Mouse (Mus musculus) stomach, embryonic 16.5 days (tissue): ENCODE results near the gene Letm1. TPM values are rescaled to one million over a fixed set of nuclear protein-coding genes. Genes with fewer than 3 reads are reported as not detected.
A peak's percentile ranks its signal among the peaks of the same experiment; 100 is the strongest.

Source experiments
- ATAC-seq: fragments of 200-750 bp; cut with Nextera tagmentation; 2 replicates; pipeline ENCODE4 v1.8.0; 2017; ENCODE audit warnings: moderate number of reproducible peaks, moderate TSS enrichment; ENCODE audit not compliant: insufficient read depth, low FRiP score
- H3K27ac ChIP-seq: fragments of 300-500 bp; sonication (generic); 2 replicates; pipeline ENCODE4 v1.5.1; 2014; ENCODE audit warnings: low read length
- H3K27me3 ChIP-seq: fragments of 300-500 bp; sonication (generic); 2 replicates; pipeline ENCODE4 v1.6.1; 2014; ENCODE audit warnings: low read length, control low read depth, mixed read lengths; ENCODE audit not compliant: control insufficient read depth, insufficient read depth
- H3K36me3 ChIP-seq: fragments of 300-500 bp; sonication (generic); 2 replicates; pipeline ENCODE4 v1.6.1; 2014; ENCODE audit warnings: low read length; ENCODE audit not compliant: control insufficient read depth, insufficient read depth
- H3K4me1 ChIP-seq: fragments of 300-500 bp; sonication (generic); 2 replicates; pipeline ENCODE4 v1.6.1; 2014; ENCODE audit warnings: low read length, control low read depth, mixed read lengths; ENCODE audit not compliant: control insufficient read depth, insufficient read depth
- H3K4me2 ChIP-seq: fragments of 300-500 bp; sonication (generic); 2 replicates; pipeline ENCODE4 v1.6.1; 2014; ENCODE audit warnings: low read depth, low read length, mixed read lengths
- H3K4me3 ChIP-seq: fragments of 300-500 bp; sonication (generic); replicated peaks from 2 replicates; pipeline ENCODE4 v1.5.1; 2014; ENCODE audit warnings: mild to moderate bottlenecking, low read length
- H3K9ac ChIP-seq: fragments of 300-500 bp; sonication (generic); 2 replicates; pipeline ENCODE4 v1.6.1; 2014; ENCODE audit warnings: low read length
- H3K9me3 ChIP-seq: fragments of 300-500 bp; sonication (generic); replicated peaks from 2 replicates; pipeline ENCODE4 v1.6.1; 2016; ENCODE audit warnings: low read length, control low read depth; ENCODE audit not compliant: control insufficient read depth
- WGBS: fragments of 180-500 bp; shearing (Covaris S2); extraction: QIAGEN DNeasy Blood & Tissue Kit; methylation state at CpG from one replicate; pipeline ENCODE4 v1.1.7; 2014; 5-methylcytosine and 5-hydroxymethylcytosine counted together
- polyA plus RNA-seq: library from polyadenylated mRNA; unstranded; fragments of >200 nt; fragmentation: Nextera tagmentation; extraction: Ambion mirVana; gene quantifications from 2 replicates; pipeline ENCODE4 v1.2.1, GENCODE M21; 2015

Letm1 gene
- polyA plus RNA-seq, 1 experiment from 2014 or later, result 35.3 TPM

DNA sequence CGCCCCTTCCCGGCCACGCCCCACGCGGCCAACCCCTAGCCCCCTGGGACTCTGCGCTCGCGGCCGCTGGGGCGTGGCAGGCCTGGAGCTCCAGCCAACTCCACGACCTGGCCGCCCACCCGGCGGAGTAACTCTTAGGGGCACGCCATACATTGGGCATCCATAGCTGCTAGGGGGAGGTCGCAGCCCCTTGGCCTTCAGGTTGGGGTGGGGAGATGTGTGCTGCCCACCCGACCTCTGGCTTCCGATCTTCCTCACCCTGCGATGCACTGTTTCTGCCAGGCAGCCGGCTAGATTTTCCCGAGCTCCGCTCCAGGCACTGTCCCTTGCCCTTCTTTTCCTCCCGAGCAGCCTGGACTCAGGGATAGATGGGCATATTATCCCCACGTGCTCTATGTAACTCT is 86.9 kb downstream of the Letm1 start:
- Histone ChIP-seq H3K27me3 (no peaks in the 10 kb centered on the region), H3K9ac (peak overlapping the region; percentile 86), H3K9me3 (no peaks in the 10 kb centered on the region), H3K4me1 (peaks cover 62% of the 10 kb centered on the region), H3K4me3 (peak overlapping the region; percentile 49), H3K27ac (peak overlapping the region; percentile 96), H3K4me2 (peak overlapping the region; percentile 87), H3K36me3 (no peaks in the 10 kb centered on the region)
- 7% methylated on average over 24 of the region's 24 CpGs for WGBS
- ATAC-seq, result peak; percentile 24

DNA sequence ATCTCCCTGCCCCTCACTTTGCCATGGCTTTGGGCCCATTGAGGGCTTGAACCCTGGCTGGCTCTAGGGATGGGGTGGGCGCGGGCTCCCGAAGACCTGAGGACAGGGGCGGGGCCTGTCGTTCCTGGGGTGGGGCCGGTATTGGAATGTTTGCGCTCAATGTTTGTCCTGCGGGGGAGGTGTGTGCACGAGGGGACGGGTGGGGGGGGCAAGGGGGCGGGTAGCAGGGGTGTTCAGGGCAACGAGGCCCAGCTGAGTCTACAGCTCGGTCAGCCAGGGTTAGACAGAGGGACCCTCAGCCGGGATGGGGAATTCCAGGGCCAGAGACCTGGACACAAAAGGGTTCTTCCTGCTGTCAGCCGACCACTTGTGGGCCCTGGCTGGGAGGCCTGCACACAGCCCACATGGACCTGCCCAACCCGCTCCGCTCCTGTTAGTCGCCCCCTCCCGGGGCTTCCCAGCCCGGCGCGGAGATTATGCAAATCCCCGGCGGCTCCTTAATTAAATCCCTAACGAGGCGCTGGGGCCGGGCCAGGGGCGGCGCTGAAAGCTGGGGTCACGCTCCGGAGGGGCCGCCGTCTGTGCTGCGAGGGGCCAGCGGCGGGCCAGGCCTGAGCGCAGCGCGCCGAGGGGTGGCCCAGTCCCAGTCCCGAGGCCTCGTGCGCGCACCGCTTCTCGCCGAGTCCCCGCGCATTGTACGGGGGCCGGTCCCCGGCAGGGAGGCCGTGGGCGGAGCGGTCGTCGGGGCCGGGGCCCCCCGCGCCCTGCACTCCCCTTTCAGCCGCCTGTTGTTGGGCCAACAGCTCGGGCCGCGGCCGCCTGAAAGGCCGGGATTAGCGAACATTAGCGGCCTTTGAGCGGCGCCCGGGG is 87.5 kb downstream of the Letm1 start:
- Histone ChIP-seq H3K27ac (peak overlapping the region; percentile 96), H3K4me2 (peak overlapping the region; percentile 87), H3K4me3 (peak overlapping the region; percentile 49), H3K27me3 (no peaks in the 10 kb centered on the region), H3K4me1 (peaks cover 60% of the 10 kb centered on the region), H3K9ac (peak overlapping the region; percentile 86), H3K9me3 (no peaks in the 10 kb centered on the region), H3K36me3 (no peaks in the 10 kb centered on the region)
- ATAC-seq, result peak; percentile 63
- WGBS, result 3% methylated on average over 71 of the region's 71 CpGs

DNA sequence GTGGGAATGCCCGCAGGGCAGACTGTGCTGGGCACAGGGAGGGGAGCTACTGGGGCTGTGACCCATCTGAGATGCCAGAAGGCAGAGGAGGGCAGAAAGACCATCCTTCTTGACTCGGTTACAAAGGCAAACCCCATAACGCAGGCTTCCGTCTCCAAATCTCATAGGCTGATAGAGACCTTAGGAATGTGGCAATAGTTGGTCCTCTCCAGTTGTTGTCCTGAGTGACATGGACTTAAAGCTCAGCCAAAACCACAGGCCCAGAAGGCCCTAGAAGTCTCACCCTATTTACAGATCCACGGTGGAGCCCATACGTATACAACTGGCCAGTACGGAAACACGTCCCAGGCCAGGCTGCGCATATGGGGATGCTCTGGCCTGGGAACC is 88.2 kb downstream of the Letm1 start:
- Histone ChIP-seq H3K9ac (peak overlapping the region; percentile 86), H3K9me3 (no peaks in the 10 kb centered on the region), H3K4me2 (peak overlapping the region; percentile 87; the same call in 1 of the 2 replicates), H3K36me3 (no peaks in the 10 kb centered on the region), H3K27ac (peak overlapping the region; percentile 96), H3K4me1 (peaks cover 66% of the 10 kb centered on the region), H3K27me3 (no peaks in the 10 kb centered on the region), H3K4me3 (no peak overlapping the region)
- WGBS, result 60% methylated on average over 9 of the region's 9 CpGs
- no peak for ATAC-seq

DNA sequence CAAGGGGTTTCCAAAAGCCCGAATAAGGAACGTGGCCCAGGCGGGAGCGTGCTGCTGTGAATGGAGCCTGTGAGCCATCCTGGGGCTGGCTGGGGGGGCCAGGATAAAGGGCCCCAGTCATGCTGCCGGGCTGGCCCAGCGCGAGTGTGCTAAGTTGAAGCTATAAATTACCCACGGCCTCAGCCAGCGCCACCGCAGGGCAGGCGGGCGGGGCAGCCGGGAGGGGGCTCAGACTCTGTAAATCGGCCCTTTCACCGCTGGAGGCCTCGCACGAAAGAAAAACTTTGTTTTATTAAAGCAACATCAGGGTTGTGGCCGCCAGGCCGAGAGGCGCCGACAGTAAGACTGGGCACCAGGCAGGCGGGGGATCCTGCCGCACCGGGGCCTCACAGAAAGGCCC is 90.2 kb downstream of the Letm1 start:
- H3K9me3 ChIP-seq, result no peaks in the 10 kb centered on the region
- H3K4me3 ChIP-seq, result 0 out of 2 replicates have a peak overlapping the region, but pooled peaks have one; percentile 1
- peak; percentile 27 for ATAC-seq
- H3K36me3 ChIP-seq, result no peaks in the 10 kb centered on the region
- peak overlapping the region; percentile 58 for H3K9ac ChIP-seq
- 5% methylated on average over 24 of the region's 24 CpGs for WGBS
- peak overlapping the region; percentile 85 for H3K27ac ChIP-seq
- peak overlapping the region; percentile 39 for H3K4me2 ChIP-seq
- H3K27me3 ChIP-seq, result no peaks in the 10 kb centered on the region
- H3K4me1 ChIP-seq, result peaks cover 61% of the 10 kb centered on the region

DNA sequence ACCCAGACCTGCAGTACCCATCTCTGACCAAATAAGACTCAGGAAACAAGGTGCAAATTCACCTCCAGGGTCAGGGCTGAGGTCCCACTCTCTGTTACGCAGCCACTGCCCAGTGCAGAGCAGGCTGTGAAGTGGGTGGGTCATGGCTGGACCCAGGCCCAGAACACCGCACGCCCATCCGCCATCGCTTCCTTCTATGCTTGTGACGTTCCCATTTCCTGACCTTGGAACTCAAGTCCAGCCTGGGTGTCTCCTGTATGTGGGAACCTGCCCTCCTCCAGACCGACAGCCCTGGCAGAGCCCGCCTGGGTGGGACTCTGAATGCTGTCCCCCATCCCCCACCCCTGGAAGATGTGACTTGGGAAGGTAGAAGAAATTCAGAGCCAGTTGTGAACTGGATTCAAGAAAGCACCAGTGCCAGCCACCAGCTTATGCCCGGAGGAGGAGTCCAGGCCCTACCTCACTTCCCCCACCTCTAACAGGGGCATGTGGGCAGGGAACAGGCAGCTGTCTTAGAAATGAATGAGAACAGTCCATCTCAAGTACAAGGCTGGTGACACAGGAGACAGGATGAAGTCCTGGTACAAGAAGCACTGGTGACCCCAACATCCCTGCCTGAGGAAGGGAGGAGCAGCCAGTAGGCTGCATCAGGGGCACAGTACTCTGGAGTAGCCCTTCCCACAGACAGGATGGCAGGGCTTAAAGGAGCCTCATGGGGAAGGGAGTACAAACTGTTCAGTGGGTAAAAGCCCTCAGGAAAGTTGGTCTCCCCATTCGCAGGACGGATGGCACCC is 92.6 kb downstream of the Letm1 start:
- no peaks in the 10 kb centered on the region for H3K9me3 ChIP-seq
- H3K36me3 ChIP-seq, result no peaks in the 10 kb centered on the region
- H3K4me3 ChIP-seq, result no peak overlapping the region
- 78% methylated on average over 11 of the region's 11 CpGs for WGBS
- no peak overlapping the region for H3K4me2 ChIP-seq
- H3K27ac ChIP-seq, result no peak overlapping the region
- peak overlapping the region; percentile 2; the same call in 1 of the 2 replicates for H3K9ac ChIP-seq
- no peaks in the 10 kb centered on the region for H3K27me3 ChIP-seq
- peaks cover 43% of the 10 kb centered on the region for H3K4me1 ChIP-seq
- ATAC-seq, result 0 out of 2 replicates have a peak, but pooled peaks have one; percentile 1

Other genes starting within 250 kb of the Letm1 start
- gene Fam53a, start 153.2 kb downstream of the Letm1 start, polyA plus RNA-seq, result 50.3 and 53.3 TPM in 2 replicates
- 0.27 and 0.51 TPM in 2 replicates for gene Gm9903, start 152.9 kb downstream of the Letm1 start, polyA plus RNA-seq
- 174 and 190 TPM in 2 replicates for gene Slbp, start 130.2 kb downstream of the Letm1 start, polyA plus RNA-seq
- gene Tacc3, start 124.7 kb downstream of the Letm1 start, polyA plus RNA-seq, result 137 and 145 TPM in 2 replicates
- 34.0 and 40.6 TPM in 2 replicates for gene Tmem129, start 124.4 kb downstream of the Letm1 start, polyA plus RNA-seq
- 31.0 and 40.1 TPM in 2 replicates for gene Fgfr3, start 61.1 kb downstream of the Letm1 start, polyA plus RNA-seq
- gene Nsd2, start 37.9 kb upstream of the Letm1 start, polyA plus RNA-seq, result 28.3 and 29.9 TPM in 2 replicates
- 46.4 and 50.1 TPM in 2 replicates for gene Nelfa, start 153.6 kb upstream of the Letm1 start, polyA plus RNA-seq
- gene Gm1673, start 200.6 kb upstream of the Letm1 start, polyA plus RNA-seq, result 43.3 and 63.2 TPM in 2 replicates
- gene Nat8l, start 213.2 kb upstream of the Letm1 start, polyA plus RNA-seq, result 0.21 and 0.25 TPM in 2 replicates